Mouse (Mus musculus) left cerebral cortex, postnatal 25 days (tissue): Measurements from ENCODE around the gene Ddx43. TPM values are rescaled to one million over a fixed set of nuclear protein-coding genes. Genes with fewer than 3 reads are reported as not detected.
"Not testable (repeated sequence)": the region's sequence is repeated elsewhere in the genome, so short reads cannot be mapped to it uniquely, and the experiment has no call there.

Source experiments
- DNase-seq, 2 experiments: peaks; one replicate each; pipeline ENCODE4 v3.0.0; 2022; ENCODE audit warnings: low spot score in 2 of 2, mixed read lengths in 1 of 2
- intact Hi-C: fragments of 180-260 bp; cut with DNase I; formaldehyde crosslinking; loops from one replicate; pipeline ENCODE4 v1.15.1; 2025
- total RNA-seq, 2 experiments: library from RNA; stranded (reverse); gene quantifications; 2 replicates each; pipeline ENCODE4 v1.2.3; 2021

Gene Ddx43
- total RNA-seq = under 1 TPM in 1 of 2 experiments, not detected in 1; 0.14 TPM

GRCm38 (mm10) chr9:78395630-78396351, at the start of gene Ddx43:
Gene Ddx43 (plus strand): TSS chr9:78395777.
- intact Hi-C loops = loop anchor here (5.0 kb wide), 1 partner anchor 47 kb away; the partner anchor contains the start of gene Cgas
- DNase-seq = peak; percentile 24 to 35

DNA sequence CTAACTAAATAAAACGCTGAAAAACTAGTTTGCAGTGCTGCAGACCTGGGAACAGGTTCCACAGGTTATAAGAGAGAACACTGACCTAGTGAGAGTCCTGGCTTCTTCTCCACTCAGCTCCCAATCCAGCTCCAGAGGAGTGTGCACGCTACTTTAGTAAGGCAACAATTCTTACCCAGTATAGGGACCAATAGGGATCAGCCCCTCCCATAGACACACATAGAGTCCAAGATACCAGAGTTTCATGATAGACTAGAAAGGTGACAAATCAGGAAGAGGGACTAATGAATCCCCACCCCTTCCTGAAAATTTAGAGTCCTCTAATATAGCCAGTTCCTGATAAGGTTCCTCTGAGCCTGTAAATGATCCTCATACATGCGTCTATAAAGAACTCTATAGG, 48.6 kb upstream of the Ddx43 start:
- intact Hi-C loops = loop anchor here (10.0 kb wide), 1 partner anchor 52 kb away; no protein-coding TSS in a partner anchor
- no peak for DNase-seq

- intact Hi-C loops = loop anchor here (10.0 kb wide), 1 partner anchor 54 kb away; no protein-coding TSS in a partner anchor
- DNase-seq = not testable (repeated sequence)
Measured at GRCm38 (mm10) chr9:78348206-78349004, 47.2 kb upstream of the Ddx43 start.

DNA sequence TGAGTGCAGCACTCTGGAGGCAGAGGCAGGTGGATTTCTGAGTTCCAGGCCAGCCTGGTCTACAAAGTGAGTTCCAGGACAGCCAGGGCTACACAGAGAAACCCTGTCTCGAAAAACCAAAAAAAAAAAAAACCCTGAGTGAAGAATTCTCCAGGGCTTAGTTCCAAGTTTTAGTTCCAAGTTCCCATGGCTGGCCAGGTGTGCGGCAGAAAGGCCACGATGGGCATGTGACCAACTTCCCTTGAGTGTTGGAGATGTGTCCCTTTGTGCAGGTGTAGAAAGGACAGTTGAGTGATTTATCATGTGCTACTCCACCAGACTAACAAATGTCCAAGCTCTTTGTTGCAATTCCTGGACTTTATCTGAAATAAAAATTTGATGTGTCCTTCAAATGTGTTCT, 46.4 kb upstream of the Ddx43 start:
- not testable (repeated sequence) for DNase-seq
- intact Hi-C loops = loop anchor here (10.0 kb wide), 1 partner anchor 54 kb away; no protein-coding TSS in a partner anchor

GRCm38 (mm10) chr9:78350007-78350406, 45.6 kb upstream of the Ddx43 start:
- intact Hi-C loops = loop anchor here (10.0 kb wide), 1 partner anchor 205 kb away; no protein-coding TSS in a partner anchor
- DNase-seq = not testable (repeated sequence)

DNA sequence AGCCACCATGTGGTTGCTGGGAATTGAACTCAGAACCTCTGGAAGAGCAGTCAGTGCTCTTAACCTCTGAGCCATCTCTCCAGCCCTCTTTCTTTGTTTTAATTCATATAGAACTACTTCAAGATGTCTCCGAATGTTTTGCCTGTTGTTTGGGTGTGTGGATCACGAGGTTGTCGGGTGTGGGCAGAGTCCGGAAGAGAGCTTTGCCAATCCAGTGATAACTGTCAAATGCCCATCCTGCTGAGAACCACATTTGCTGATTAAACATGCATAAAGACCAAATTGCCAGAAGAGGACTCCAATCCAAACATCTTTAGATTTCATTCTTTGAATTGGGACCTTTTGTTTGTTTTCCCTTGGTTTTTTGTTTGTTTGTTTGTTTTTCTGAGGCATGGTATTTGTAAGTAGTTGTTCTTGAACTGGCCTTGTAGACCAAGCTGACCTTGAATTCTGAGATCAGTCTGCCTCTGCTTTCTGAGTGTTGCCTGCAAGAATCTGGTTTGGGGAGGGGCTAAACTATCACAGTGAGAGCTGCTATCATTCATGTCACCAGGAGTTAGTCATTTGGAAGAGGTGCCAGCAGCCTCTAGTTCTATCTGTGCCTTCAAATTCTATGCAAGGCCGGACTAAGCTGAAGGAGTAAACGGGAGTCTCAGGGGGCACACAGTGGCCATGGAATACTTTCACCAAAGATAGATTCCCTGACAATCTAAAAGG, 43.9 kb upstream of the Ddx43 start:
- intact Hi-C loops = loop anchor here (10.0 kb wide), 1 partner anchor 203 kb away; no protein-coding TSS in a partner anchor
- no peak for DNase-seq

DNA sequence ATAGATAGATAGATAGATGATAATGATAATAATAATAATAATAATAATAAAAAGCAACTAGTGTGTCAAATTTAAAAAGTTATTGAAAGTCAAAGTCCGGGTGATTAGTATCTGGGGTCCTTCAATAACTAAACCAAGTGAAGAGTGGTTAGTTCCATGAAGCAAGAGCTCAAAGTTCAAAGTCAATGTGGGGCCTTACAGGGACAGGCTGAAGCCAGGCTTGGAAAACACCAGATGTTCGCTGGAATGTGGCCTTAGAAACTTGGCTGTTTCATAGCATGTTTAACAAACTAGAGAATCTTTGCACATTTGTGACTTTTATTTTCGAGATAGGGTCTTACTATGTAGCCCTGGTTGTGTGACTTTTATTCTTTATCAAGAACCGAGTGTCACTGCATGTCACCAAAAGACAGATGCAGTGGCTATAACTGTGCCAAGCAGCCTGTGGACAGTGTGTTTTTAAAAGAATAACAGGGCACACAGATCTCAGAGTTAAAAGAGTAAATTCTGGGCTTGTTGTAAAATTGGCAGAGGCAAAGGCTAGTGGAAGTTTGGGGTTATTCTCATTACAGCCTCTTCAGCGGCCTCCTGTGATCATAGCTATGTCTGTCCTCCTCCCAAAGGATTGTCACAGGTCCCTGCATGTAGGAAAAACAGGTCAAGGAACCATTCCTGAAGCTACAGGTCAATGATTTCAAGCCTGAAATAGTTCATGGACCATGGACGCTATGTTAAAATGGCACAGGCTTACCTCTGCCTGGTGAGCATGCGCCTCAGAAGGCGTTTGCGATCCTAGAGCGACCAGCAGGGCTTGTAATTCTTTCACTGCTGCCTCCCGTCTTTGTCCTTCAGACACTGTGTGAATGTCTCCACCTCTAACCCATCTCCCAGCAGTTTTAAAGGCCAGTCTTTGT, 40.7 kb upstream of the Ddx43 start:
- no peak for DNase-seq
- intact Hi-C loops = loop anchor here (5.0 to 10.0 kb wide), 3 partner anchors 77 to 200 kb away; partner anchors contain the start of genes Gm17324 and Mto1

DNA sequence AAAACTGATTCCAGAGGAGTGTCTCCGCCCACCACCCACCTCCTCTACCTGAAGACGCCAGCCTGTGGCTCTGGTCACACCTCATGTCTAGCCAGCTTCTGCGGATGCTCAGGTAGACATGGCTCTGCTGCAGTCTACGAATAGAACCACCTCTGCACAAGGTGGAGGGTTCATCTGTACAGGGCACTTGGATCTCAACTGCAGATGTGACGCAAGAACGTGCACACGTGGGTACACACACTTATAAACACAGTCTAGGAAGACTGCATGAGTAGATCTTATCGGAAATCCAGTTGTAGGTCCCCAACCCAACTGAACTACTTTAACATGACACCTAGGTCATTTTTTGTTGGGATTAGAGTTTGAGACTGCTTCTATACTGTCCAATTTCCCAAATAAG, 40.0 kb upstream of the Ddx43 start, which contains the start of gene Gsta2:
TSS of gene Gsta2 (minus strand) at position 178 of the 400 bp plus-strand sequence.
- intact Hi-C loops = loop anchor here (5.0 to 10.0 kb wide), 3 partner anchors 77 to 199 kb away; partner anchors contain the start of genes Gm17324 and Mto1
- DNase-seq = no peak

- DNase-seq = peak; percentile 44 to 47
- intact Hi-C loops = loop anchor here (5.0 to 10.0 kb wide), 3 partner anchors 74 to 197 kb away; partner anchors contain the start of genes Gm17324 and Mto1
Measured at GRCm38 (mm10) chr9:78358053-78358452, 37.5 kb upstream of the Ddx43 start.

DNA sequence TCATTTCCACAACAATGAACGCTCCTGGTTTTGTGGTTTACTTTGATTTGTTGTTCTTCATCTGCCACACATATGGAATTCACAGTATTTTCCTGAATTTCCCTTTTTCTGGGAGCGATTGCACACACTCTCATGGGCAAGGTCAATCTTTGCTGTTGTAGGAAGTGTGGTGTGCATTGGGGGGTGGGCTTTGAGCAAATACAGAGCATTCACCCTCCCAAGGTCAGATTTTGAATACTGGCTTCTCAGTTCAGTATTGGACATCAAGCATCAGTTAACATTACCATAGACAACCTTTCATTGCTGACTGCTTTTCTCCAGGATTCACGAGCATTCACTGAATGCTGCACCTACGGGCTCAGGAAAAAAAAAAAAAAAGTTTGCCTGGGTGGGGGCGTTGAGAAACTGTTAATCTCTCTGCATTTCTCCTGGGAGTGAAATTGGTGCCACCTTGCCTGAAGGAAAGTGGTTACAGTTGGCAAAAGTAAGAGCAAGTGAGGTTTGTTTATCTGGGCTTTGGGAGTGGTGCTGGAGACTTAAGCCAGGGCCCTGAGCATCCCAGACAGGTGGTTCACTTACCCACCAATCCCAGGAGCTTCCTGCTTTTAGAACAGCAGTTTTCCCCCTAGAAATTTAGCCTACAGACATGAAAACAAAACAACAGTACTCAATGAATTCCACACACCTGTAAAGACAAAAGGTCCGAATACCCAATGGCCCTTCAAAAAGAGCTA, 35.7 kb upstream of the Ddx43 start:
- no peak for DNase-seq

DNA sequence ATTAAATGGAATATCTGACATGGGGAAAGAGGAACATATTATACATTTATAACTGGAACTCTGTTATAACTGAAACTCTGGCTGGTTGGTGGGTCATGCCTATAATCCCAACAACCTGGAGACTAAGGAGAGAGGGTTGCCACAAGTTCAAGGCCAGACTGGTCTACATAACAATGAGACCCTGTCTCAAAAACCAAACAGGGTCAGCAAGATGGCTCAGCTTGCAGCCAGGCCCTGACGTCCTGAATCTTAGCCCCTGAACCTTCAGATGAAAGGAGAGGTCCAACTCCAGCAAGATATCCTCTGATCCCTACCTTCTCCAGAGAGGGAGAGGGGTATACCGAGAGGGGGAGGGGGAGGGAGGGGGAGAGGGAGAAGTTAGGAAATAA, 35.1 kb upstream of the Ddx43 start:
- intact Hi-C loops = no loop called here
- no peak for DNase-seq

More for the DNA sequence above, 35.7 kb upstream of the Ddx43 start:
- intact Hi-C loops = loop anchor here (5.0 to 10.0 kb wide), 3 partner anchors 72 to 195 kb away; partner anchors contain the start of genes Gm17324 and Mto1

GRCm38 (mm10) chr9:78363374-78363773, 32.2 kb upstream of the Ddx43 start:
- no peak for DNase-seq
- intact Hi-C loops = no loop called here

GRCm38 (mm10) chr9:78364701-78365100, 30.9 kb upstream of the Ddx43 start:
- DNase-seq = no peak
- intact Hi-C loops = no loop called here

- DNase-seq = no peak
- intact Hi-C loops = no loop called here
Measured at GRCm38 (mm10) chr9:78365850-78366544, 29.6 kb upstream of the Ddx43 start.

GRCm38 (mm10) chr9:78367959-78368358, 27.6 kb upstream of the Ddx43 start, which contains the start of gene Dppa5a:
Gene Dppa5a (minus strand): TSS chr9:78368177.
- DNase-seq = not testable (repeated sequence)

GRCm38 (mm10) chr9:78368671-78369293, 26.8 kb upstream of the Ddx43 start:
- DNase-seq = no peak
- intact Hi-C loops = no loop called here

More at GRCm38 (mm10) chr9:78367959-78368358, 27.6 kb upstream of the Ddx43 start, which contains the start of gene Dppa5a:
- intact Hi-C loops = not testable (repeated sequence)
